Mouse (Mus musculus): ENCODE results near the gene Ccdc13. TPM values are rescaled to one million over a fixed set of nuclear protein-coding genes. Genes with fewer than 3 reads are reported as not detected.

Gene Ccdc13
- total RNA-seq, 2 experiments from 2014 or later: not detected

DNA sequence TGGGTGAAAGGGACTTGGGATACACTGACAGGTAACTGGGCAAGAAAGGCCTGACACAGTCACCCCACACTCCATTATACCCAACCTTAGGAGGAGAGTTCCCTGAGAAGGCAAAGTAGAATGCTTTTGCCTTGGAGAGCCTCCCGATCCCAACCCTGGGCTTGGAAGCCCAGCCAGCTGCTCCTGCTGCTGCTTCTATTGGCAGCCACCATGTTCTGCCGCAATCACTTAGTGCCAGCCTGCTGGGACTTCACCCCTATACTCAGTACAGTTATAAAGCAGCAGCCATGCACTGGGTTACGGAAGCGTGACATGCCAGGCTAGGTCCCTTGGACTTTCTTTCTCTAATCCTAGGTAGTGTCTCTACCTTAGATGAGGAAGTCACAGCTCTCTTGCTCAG is 7.9 kb upstream of the Ccdc13 start:
- no peak for ATAC-seq (replicated peaks; ENCODE audit: poor library complexity)

- ATAC-seq (replicated peaks; ENCODE audit: poor library complexity): peak; percentile 85
Measured at GRCm38 (mm10) chr9:121846526-121847118, 7.4 kb upstream of the Ccdc13 start.

- 0 out of 2 replicates have a peak, but pooled peaks have one; percentile 29 for ATAC-seq (replicated peaks; ENCODE audit: poor library complexity)
Measured at GRCm38 (mm10) chr9:121842914-121843313, 3.7 kb upstream of the Ccdc13 start.

GRCm38 (mm10) chr9:121839622-121839965 is 333 bp upstream of the Ccdc13 start:
- no peak for ATAC-seq (replicated peaks; ENCODE audit: poor library complexity)

GRCm38 (mm10) chr9:121838008-121838407 is 1.3 kb downstream of the Ccdc13 start:
- no peak for ATAC-seq (replicated peaks; ENCODE audit: poor library complexity)

DNA sequence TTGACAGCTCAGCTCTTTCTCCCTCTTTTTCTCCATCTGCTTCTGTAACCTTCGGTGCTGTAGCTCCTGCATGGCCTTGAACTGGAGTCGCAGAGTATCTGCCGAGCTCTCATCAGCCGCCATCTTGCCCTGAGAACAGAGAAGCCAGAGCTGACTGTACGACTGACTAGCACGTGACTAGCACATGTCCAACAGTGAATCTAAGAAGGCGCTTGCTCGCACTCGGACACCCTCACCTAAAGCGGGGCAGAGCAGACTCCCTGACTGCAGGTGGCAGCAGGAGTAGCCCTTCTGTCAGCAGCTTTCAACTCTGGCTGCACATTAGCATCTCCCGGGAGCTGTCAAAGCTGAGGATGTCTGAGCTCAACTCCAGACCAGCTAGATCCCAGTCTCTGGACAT is 5.4 kb downstream of the Ccdc13 start:
- ATAC-seq (replicated peaks; ENCODE audit: poor library complexity): no peak

- ATAC-seq (replicated peaks; ENCODE audit: poor library complexity): peak; percentile 81
Measured at GRCm38 (mm10) chr9:121830956-121831293, 8.3 kb downstream of the Ccdc13 start.

DNA sequence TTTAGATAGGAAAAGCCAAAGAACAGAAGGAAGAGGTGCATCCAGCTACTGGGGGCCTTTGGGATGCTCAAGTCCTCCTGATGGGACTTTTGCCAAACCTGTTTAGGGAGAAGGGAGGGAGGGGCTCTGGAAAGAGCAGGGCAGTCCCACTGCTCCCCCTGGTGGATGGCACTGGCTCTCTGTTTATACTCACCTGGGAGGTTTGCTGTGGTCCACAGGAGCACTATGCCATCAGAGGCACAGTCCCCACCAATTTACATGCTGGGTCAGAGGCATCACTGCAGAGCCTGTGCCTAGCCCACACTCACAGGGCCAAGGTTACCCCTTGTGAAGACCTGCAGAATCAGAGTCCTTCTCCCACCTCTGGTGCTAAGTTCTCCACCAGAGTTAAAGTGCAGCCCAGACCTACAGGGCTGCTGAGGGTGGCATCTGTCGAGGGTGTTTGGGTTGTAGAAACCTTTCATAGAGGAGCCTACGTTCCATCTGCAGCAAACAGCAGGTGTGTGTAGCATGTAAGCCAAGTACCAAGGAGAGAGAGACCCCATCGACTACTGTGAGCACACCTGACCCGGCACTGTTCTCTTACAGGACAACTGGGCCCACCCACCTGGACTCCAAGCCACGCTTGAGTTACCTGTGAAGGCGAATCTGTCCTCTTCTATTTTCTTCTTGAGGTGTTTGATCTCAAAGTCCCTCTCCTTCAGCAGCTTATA is 8.9 kb downstream of the Ccdc13 start:
- peak; percentile 47 for ATAC-seq (replicated peaks; ENCODE audit: poor library complexity)

DNA sequence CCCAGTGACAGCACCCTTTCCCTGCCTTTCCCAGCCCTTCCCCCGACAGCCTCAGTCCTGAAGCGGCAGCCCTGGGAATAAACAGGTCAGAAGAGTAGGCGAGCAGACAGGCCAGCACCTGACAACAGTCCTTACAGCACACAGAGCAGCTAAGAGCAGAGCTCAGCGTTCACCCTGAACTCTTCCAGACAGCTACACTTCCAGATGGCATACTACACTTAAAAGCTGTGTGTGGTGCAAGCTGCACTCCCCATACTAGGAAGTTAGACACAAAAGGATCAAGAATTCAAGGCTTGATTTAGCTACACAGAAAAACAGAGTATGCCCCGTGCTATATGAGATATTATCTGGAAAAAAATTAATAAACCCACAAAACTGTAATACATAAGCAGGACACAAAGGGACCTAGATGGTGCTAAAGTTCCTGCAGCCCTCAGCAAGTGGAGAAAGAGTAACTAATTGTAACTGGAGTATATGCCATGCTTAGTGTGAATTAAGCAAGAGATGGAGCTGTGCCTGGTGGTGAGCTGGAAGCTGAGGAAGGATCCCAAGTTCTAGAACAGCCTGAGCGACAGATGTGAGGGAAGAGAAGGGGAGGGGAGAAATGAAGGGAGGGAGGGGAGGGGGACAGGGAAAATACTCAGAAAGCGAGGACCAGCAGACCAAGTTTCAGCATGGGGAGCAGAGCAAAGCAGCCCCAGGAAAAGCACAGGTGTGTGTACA is 9.8 kb downstream of the Ccdc13 start:
- ATAC-seq (replicated peaks; ENCODE audit: poor library complexity): no peak

DNA sequence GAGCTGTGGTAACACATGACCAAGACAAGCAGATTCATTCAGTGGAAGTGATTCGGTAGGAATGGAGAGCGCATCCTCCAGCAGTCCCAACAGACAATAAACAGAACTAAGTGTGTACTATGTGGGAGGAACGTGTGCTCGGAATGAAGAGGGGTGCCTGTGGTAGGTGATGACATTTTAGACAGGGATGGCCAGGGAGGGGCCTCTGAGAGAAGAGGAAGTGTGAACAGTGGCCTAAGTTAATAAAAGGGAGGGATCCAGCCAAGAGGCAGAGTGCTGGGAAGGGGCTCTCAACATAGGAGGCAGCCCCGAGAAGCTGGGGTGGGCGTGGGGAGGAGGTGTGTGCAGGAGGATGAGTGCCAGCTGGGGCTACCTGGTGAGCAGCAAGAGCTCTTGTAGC is 10.9 kb downstream of the Ccdc13 start:
- peak; percentile 50 for ATAC-seq (replicated peaks; ENCODE audit: poor library complexity)

DNA sequence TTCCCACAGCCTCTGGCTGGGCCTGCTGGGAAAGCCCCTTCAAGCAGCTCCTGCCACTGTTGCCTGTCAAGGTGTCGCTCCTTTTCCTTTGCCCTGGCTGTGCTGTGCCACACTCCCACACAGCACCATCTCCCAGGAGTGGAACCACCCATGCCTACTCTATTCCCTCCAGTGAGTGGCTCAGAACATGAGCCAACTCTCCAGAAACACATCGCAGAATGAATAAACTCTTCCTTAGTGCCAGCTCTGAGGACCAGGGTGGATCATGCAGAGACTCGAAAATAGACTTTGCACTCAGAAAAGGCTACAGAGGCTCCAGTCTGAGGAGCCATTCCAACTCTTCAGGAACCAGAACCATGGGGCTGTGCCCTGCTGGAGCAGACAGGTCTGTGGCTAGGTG is 12.9 kb downstream of the Ccdc13 start:
- no peak for ATAC-seq (replicated peaks; ENCODE audit: poor library complexity)

- ATAC-seq (replicated peaks; ENCODE audit: poor library complexity): no peak
Measured at GRCm38 (mm10) chr9:121823991-121824390, 15.3 kb downstream of the Ccdc13 start.

DNA sequence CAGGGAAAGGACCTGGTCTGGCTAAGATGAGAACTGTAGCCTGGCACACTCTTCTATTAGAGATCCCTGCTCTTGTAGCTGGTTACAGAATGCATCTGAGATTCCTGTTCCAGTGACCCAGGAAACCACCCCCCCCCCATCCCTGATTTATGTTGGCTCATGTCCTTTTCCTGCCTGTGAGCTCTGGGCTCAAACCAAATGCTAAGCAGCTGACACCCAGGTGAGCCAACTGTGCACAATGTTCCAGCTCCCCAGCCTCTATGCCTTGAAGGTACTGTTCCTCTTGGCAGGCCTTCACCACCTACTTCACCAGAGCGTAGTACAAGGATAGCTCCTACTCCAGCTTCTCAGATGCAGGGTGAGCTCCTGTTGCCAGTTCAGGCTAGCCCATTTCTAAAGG is 16.2 kb downstream of the Ccdc13 start:
- ATAC-seq (replicated peaks; ENCODE audit: poor library complexity): no peak

DNA sequence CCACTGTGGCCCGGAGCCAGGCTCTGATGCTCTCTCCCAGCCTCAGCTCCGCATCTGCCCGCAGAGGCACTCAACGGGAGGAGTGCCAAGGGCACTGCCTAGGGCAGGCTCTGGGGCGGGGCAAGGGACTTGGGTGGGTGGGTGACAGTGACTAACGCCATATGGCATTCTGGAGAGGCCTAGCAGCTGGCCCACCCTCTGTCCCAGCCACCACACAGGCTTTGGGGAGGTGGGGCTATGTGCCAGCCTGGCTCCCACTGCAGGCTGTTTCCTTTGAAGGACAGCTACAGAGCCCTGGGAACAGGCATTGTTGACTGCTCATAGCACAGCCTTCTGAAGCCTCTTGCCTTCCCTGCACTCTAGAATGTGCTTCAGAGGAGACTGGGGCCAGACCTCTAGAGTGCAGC is 16.7 kb downstream of the Ccdc13 start:
- no peak for ATAC-seq (replicated peaks; ENCODE audit: poor library complexity)

- no peak for ATAC-seq (replicated peaks; ENCODE audit: poor library complexity)
Measured at GRCm38 (mm10) chr9:121820765-121821164, 18.5 kb downstream of the Ccdc13 start.

GRCm38 (mm10) chr9:121819771-121820471 is 19.3 kb downstream of the Ccdc13 start:
- ATAC-seq (replicated peaks; ENCODE audit: poor library complexity): no peak

- no peak for ATAC-seq (replicated peaks; ENCODE audit: poor library complexity)
Measured at GRCm38 (mm10) chr9:121819073-121819770, 20.0 kb downstream of the Ccdc13 start.

- ATAC-seq (replicated peaks; ENCODE audit: poor library complexity): no peak
Measured at GRCm38 (mm10) chr9:121815183-121815582, 24.1 kb downstream of the Ccdc13 start.

DNA sequence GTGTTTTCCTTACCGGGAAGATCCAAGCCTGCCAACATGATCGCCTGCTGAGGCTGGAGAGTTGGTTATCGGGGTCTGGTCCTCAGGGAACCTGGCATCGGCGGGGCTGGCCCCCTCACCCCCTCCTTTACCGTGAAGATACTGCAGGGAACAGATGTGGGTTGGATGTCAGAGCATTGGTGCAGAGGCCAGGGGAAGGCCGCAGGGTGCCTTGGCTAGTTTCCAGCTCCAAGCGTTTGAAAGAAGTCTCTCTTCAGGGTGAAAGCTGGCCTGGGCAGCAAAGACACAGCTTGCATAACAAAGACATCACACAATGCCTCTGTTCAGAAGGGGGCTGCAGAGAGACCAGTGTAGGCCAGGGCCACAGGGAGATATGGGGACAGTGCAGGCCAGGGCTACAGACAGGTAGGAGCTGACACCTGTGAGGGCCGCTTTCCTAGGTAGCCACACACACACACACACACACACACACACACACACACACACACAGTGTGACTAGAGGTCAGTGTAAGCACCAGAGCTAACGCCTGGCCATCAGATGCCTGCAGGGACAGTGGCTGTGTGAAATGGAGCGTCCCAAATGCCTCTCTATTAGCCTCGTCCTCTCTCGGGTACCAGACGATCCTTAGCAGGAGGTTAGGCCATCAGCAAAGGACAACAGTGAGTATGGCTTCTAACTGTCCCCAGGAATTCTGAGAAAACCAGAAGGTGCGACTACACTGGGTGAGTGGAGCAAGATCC is 29.0 kb downstream of the Ccdc13 start:
- ATAC-seq (replicated peaks; ENCODE audit: poor library complexity): no peak

DNA sequence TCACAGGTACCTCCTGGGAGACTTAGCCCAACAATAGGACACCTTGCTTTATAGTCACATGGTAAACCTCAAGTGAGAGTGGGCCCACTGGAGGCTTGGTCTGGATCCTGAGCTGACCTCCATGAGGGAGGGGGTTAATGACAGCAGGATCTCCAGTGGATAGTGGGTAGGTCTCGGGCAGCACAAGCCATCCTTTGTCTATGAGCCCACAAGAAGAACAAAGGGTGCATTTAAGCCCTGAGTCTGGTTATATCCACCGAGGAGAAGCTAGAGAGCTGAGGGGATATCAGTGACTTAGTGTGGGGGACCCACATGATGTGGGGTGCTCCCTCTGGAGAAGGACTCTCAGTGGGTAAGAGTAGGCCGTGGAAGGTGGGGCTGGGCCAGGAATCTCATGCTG is 30.8 kb downstream of the Ccdc13 start:
- ATAC-seq (replicated peaks; ENCODE audit: poor library complexity): no peak

All from megakaryocyte progenitor cell, adult 5-6 weeks (primary cell).